Mouse (Mus musculus) spleen, adult 18-20 months (tissue): ENCODE measurements around the gene Kalrn.

Source experiments
- DNase-seq, 2 experiments: peaks; one replicate each; pipeline ENCODE4 v3.0.0; 2022; ENCODE audit warnings: mixed read lengths in 2 of 2

Gene Kalrn

DNA sequence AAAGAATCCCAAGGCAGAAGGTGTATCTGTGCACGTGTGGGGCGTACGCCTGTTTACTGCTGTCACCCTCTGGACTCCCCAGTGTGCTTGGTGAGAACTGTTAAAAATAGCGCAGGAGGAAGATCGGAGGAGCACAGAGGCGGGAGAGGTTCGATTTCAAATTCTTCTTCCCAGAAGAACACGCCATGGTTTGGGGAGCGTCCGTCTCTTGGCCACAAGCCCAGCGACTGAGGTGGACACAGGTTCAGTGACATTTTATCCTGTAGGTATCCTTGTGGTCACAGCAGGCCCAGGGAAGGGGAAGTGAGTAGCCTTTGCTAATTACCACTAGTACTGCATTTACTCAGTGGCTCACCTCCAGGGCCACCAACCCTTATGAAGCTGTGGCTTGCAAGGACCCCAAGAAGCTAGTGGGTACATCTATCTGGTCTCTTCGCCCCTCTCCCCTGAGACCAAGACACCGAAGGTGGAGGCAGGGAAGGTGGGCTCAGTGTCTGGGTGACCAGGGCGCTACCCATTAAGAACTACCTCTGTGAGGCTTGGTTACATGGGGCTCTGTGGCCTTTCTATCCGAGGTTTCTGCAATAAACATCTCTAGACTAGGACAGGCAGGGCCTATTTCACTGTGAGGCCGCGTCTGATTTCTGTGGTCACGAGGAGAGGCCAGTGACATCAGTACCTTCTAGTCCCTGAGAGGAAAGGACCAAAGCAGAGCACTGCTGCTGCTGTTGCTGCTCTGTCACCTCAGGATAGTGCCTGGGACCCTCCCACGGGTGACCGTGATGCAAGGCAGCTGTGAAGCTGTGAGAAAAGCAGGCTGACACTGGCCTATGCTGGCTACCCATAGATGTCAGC, 561.1 kb downstream of the Kalrn start:
- no peak for DNase-seq

DNA sequence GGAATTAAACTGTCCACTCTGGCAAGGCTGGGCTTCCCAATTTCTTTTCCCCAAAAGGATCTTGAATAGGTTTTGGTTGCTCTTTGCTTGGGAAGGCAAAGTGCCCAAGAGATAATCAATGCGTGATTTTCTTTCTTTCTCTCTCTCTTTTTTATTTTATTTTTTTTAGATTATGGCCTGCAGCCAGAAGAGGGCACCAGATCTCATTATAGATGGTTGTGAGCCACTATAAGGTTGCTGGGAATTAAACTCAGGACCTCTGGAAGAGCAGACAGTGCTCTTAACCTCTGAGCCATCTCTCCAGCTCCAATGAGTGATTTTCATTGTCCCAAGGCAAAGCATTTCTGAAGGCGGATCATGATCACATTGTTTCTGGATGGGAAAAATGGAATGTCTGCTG, 563.8 kb downstream of the Kalrn start:
- no peak for DNase-seq

DNA sequence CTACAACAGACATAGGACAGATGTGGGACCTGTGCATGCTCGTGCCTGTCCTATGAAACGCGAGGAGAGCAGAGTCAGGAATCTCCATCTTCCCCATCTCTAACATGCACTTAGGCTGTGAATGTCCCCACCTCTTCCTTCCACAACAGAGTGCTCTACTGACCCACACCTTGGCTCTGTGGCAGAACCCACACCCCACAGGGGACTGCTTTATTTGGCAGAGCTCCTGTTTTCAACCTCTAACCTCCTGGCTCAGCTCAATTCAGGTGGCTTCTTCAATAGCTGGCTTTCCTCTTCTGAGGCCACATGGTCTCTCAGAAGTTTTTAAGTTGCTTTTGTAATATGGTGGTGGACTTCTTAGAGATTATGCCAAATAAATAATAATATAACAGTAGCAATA, 567.3 kb downstream of the Kalrn start:
- DNase-seq, result no peak

- no peak for DNase-seq
These were observed 569.2 kb downstream of the Kalrn start for GRCm38 (mm10) chr16:34004128-34004578.

DNA sequence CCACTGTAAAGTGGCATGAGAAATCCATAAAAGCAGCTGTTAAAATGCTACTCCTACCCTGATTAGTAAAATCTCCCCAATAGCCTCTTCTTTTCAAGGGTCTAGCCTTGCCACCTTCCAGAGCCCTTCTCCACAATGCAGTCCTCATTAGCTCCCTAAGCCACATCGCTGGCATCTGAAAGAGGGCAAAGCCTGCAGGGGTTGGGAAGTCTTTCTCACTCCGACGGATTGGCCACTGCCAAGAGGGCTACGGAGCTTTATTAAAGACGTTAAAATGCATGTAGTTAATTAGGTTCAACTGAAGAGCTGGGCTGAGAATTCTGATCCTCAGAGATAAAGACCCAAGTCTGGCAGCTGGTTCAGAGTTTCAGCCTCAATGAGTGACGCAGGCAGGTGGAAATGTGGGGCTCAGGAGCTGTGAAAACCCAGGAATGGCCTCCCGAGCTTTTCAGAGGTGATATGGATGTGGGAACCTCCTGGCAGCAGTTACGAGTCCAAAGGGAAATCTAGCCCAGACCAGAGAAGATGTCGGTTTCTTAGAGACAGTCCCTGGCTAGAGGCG, 569.7 kb downstream of the Kalrn start:
- no peak for DNase-seq

GRCm38 (mm10) chr16:34000715-34001114, 572.6 kb downstream of the Kalrn start:
- no peak for DNase-seq

GRCm38 (mm10) chr16:33999388-33999787, 573.9 kb downstream of the Kalrn start:
- peak in 1 of 2 experiments; percentile 28 for DNase-seq

- DNase-seq, result no peak
These were observed 575.3 kb downstream of the Kalrn start for GRCm38 (mm10) chr16:33998011-33998410.

GRCm38 (mm10) chr16:33996030-33996429, 577.3 kb downstream of the Kalrn start:
- DNase-seq, result peak; percentile 21 to 60

GRCm38 (mm10) chr16:33995496-33995895, 577.8 kb downstream of the Kalrn start:
- DNase-seq, result no peak

- DNase-seq, result no peak
These were observed 579.0 kb downstream of the Kalrn start for GRCm38 (mm10) chr16:33994321-33994720.

DNA sequence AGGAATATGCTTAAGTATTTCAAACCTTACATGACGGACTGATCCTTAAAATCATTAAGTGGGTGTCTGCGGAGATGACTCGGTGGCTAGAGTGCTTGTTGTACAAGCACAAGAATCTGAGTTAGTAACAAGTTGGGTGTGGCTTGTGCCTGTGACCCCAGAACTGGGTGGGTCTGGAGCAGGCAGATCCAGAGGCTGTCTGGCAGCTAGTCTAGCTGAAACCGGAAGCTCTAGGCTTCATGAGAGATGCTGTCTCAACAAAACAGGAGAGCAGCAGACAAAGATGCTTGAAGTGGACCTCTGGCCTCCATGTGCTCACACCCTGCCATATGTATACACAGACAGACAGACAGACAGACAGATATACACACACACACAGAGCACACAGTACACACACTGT, 582.6 kb downstream of the Kalrn start:
- DNase-seq, result no peak

DNA sequence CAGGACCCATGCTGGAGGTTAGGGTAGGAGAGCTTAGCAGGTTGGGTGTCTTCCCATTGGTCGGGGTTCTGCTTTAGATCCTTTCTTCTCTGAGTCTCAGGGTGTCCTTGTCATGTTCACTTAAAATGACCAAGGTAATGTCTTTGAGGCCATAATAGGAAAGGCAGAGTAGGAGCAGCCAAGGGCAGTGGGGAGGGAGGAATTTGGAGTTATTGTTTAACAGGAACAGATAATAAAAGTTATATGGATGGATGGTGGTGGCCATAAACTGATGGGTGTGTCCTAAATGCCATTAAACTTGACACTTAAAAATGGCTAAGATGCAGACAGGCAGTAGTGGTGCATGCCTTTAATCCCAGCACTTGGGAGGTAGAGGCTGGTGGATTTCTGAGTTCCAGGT, 584.2 kb downstream of the Kalrn start:
- no peak for DNase-seq

DNA sequence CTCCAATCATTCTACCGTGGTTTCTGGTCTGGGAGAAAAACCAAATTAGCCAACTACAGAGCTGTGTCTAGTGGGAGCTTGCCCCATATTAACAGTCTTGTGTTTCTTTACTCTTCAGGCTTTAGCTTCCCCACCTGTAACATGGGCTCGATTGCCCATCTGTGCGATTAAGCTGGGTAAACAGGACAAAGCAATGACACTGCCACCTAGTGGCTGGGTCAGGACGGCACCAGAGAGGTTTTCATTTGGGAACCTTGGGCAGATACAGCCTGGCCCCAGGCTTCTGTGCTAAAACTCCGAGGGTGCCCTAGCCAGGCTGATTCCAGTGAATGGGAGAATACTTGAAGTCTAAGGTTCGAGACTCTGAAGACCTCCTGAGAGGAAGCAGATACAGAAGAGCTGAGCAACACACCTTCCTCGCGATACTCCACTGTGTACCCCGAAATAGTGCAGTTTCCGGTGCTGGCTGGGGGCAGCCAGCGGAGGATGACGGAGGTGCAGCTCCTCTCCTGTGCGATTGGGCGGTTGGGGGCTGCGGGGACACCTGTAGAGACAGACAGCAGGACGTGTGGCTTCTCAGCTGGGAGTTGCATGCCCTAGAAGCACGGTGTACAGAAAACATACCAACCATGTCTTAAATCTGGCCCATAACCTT, 584.8 kb downstream of the Kalrn start:
- peak; percentile 30 to 64 for DNase-seq

DNA sequence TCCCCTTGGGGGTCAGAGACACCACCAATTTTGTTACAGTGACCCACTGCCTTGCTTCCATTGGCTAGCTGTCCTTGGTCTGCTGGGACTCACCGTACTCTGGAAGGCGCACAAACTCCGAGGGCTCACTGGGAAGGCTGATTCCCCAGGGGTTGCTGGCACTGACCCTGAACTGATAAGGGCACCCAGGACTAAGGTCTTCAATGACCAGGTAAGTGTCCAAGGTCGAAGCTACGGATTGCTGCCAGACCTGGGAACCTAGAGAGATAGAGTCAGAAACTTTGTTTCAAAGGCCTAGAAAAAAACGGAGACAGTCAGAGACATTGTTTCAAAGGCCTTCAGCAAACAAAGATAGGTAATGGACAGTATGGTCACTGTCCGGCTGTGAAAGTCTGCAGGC, 586.3 kb downstream of the Kalrn start:
- DNase-seq, result no peak

DNA sequence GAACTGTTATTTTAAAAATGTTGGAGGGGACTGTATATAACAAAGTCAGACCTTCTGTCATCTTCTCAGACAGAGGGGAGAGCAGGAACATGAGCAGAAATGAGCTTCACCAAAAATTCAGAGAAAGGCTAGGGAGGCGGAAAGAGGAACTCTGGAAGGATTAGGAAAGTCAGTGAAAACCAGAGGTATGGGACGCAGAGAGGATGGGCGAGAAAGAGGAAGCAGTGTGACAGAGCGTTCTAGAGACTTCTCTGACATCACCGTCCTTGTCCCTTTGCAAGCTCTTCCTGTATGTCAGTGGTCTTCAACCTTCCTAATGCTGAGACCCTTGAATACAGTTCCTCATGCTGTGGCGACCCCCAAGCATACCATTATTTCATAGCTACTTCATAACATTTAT, 588.0 kb downstream of the Kalrn start:
- no peak for DNase-seq

- no peak for DNase-seq
These were observed 589.6 kb downstream of the Kalrn start for GRCm38 (mm10) chr16:33983712-33984111.

GRCm38 (mm10) chr16:33979855-33980254, 593.5 kb downstream of the Kalrn start:
- no peak for DNase-seq

GRCm38 (mm10) chr16:33967283-33967640, 606.1 kb downstream of the Kalrn start:
- DNase-seq, result no peak

DNA sequence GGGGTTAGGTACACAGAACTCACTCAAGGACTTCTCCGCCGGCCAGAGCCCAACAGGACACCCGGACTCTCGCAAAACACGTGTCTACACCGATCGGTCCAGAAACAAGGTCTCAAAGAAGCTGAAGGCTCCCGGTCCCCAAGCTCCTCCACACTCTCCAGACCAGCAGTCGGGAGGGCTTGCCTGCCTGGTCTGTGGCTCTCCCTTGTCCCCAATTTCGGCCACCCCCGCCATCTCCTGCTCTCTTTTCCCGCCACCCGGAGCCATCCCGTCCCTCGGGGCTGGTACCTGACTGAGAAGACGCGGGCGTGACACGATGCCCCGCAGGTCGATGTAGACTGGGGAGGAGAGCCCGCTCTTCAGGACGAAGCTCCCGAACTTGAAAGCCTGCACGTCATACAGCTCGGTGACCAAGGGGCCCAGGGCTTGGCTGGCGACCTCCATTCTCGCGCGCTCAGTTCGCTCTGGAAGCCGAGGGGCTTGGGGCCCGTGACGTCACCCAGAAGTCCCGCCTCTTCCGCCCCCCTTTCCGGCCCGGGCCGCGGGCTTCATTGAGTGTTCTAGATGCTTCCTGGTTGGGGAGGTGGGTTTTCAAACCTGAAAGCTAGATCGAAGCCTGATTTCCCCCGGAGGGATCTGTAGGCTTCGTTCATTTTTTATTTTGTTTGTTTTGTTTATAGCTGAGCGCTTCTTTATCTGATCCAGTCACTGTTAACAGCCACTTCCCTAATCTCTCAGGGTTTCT, 606.6 kb downstream of the Kalrn start, which contains the start of gene Umps:
TSS of gene Umps (minus strand) at position 501 of the 745 bp plus-strand sequence.
- DNase-seq, result peak; percentile 74 to 89

DNA sequence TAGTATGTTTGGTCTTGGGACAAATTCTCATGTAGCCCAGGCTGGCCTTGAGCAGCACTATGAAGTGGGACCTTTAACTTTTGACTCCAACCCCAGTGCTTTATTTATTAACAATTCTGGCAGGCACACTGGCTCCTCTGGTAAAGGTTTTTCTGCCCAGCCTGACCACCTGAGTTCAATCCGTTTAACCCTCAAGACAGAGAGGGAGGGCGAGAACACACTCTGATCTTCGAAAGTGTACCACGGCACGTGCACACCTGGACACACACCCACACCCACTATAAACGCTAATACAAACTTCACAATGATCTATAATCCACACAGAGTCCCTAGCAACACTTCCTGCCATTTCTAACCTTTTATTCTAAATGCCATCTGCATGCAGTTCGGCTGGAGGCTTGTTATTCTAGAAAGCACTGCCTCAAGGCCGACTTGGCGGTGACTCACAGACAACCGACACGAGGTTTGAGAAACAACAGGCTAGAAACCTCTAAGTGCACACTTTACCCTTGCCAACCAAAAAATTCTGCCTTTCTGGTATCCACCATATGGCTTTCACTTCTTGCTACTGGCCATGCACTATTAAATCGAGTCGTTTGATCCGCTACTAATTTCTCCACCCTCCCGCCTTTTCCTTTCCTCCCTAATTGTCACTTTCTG, 607.3 kb downstream of the Kalrn start:
- DNase-seq, result no peak

GRCm38 (mm10) chr16:33963509-33963908, 609.8 kb downstream of the Kalrn start:
- DNase-seq, result no peak

GRCm38 (mm10) chr16:33954793-33955192, 618.5 kb downstream of the Kalrn start:
- no peak for DNase-seq
